Mouse (Mus musculus) neural tube, embryonic 13.5 days (tissue): ENCODE measurements around the gene Tmem273. TPM values are rescaled to one million over a fixed set of nuclear protein-coding genes. Genes with fewer than 3 reads are reported as not detected.

Source experiments
- ATAC-seq: fragments of 200-750 bp; cut with Nextera tagmentation; 2 replicates; pipeline ENCODE4 v1.8.0; 2017; ENCODE audit warnings: low read depth, mild to moderate bottlenecking, moderate TSS enrichment, moderate library complexity
- H3K27ac ChIP-seq: fragments of 300-500 bp; sonication (generic); replicated peaks from 2 replicates; pipeline ENCODE4 v1.5.1; 2015; ENCODE audit warnings: moderate library complexity, mild to moderate bottlenecking, inconsistent platforms
- H3K27me3 ChIP-seq: fragments of 300-500 bp; sonication (generic); 2 replicates; pipeline ENCODE4 v1.6.1; 2015; ENCODE audit warnings: mild to moderate bottlenecking, inconsistent platforms
- H3K36me3 ChIP-seq: fragments of 300-500 bp; sonication (generic); 2 replicates; pipeline ENCODE4 v1.6.1; 2015; ENCODE audit warnings: mild to moderate bottlenecking, inconsistent platforms
- H3K4me1 ChIP-seq: fragments of 300-500 bp; sonication (generic); replicated peaks from 2 replicates; pipeline ENCODE4 v1.6.1; 2015; ENCODE audit warnings: inconsistent platforms
- H3K4me2 ChIP-seq: fragments of 300-500 bp; sonication (generic); 2 replicates; pipeline ENCODE4 v1.6.1; 2015; ENCODE audit warnings: inconsistent platforms, mild to moderate bottlenecking, moderate library complexity
- H3K4me3 ChIP-seq: fragments of 300-500 bp; sonication (generic); 2 replicates; pipeline ENCODE4 v1.5.1; 2015; ENCODE audit warnings: mild to moderate bottlenecking, inconsistent platforms
- H3K9ac ChIP-seq: fragments of 300-500 bp; sonication (generic); 2 replicates; pipeline ENCODE4 v1.6.1; 2015; ENCODE audit warnings: moderate library complexity, mild to moderate bottlenecking, inconsistent platforms
- H3K9me3 ChIP-seq: fragments of 300-500 bp; sonication (generic); 2 replicates; pipeline ENCODE4 v1.6.1; 2016; ENCODE audit warnings: inconsistent platforms
- WGBS: fragments of 180-500 bp; shearing (Covaris S2); methylation state at CpG from one replicate; pipeline ENCODE4 v1.1.7; 2015; 5-methylcytosine and 5-hydroxymethylcytosine counted together
- polyA plus RNA-seq: library from polyadenylated mRNA; unstranded; fragments of >200 nt; fragmentation: Nextera tagmentation; extraction: Ambion mirVana; gene quantifications from 2 replicates; pipeline ENCODE4 v1.2.1, GENCODE M21; 2015

Gene Tmem273
- polyA plus RNA-seq, 1 experiment from 2014 or later = 0.87 TPM

GRCm38 (mm10) chr14:32782866-32783265 is 2.9 kb upstream of the Tmem273 start:
- Histone ChIP-seq H3K27ac (no peak overlapping the region), H3K4me3 (no peak overlapping the region), H3K4me1 (no peaks in the 10 kb centered on the region), H3K9ac (no peak overlapping the region), H3K36me3 (no peaks in the 10 kb centered on the region), H3K9me3 (no peaks in the 10 kb centered on the region), H3K4me2 (no peak overlapping the region), H3K27me3 (no peaks in the 10 kb centered on the region)
- 85% methylated on average over 4 of the region's 4 CpGs for WGBS
- ATAC-seq = no peak

GRCm38 (mm10) chr14:32784130-32784747 is 1.5 kb upstream of the Tmem273 start:
- no peaks in the 10 kb centered on the region for H3K36me3 ChIP-seq
- no peaks in the 10 kb centered on the region for H3K4me1 ChIP-seq
- no peak overlapping the region for H3K27ac ChIP-seq
- H3K4me2 ChIP-seq = no peak overlapping the region
- H3K9me3 ChIP-seq = no peaks in the 10 kb centered on the region
- H3K4me3 ChIP-seq = no peak overlapping the region
- 82% methylated on average over 12 of the region's 12 CpGs for WGBS
- no peaks in the 10 kb centered on the region for H3K27me3 ChIP-seq
- ATAC-seq = no peak
- no peak overlapping the region for H3K9ac ChIP-seq

GRCm38 (mm10) chr14:32784748-32785134 is 1.0 kb upstream of the Tmem273 start:
- no peak for ATAC-seq
- Histone ChIP-seq H3K4me1 (no peaks in the 10 kb centered on the region), H3K27me3 (no peaks in the 10 kb centered on the region), H3K9ac (no peak overlapping the region), H3K9me3 (no peaks in the 10 kb centered on the region), H3K36me3 (no peaks in the 10 kb centered on the region), H3K4me2 (no peak overlapping the region), H3K27ac (no peak overlapping the region), H3K4me3 (no peak overlapping the region)
- WGBS = 79% methylated on average over 4 of the region's 4 CpGs

- ATAC-seq = no peak
- H3K4me3 ChIP-seq = no peak overlapping the region
- no peak overlapping the region for H3K4me2 ChIP-seq
- H3K36me3 ChIP-seq = no peaks in the 10 kb centered on the region
- no peaks in the 10 kb centered on the region for H3K4me1 ChIP-seq
- H3K9ac ChIP-seq = no peak overlapping the region
- no peaks in the 10 kb centered on the region for H3K27me3 ChIP-seq
- WGBS = 64% methylated on average over 5 of the region's 5 CpGs
- H3K27ac ChIP-seq = no peak overlapping the region
- no peaks in the 10 kb centered on the region for H3K9me3 ChIP-seq
Observed at GRCm38 (mm10) chr14:32787691-32788090, 1.9 kb downstream of the Tmem273 start.

- no peaks in the 10 kb centered on the region for H3K36me3 ChIP-seq
- H3K4me3 ChIP-seq = no peak overlapping the region
- H3K27ac ChIP-seq = no peak overlapping the region
- H3K9ac ChIP-seq = no peak overlapping the region
- H3K4me1 ChIP-seq = peaks cover 11% of the 10 kb centered on the region
- H3K9me3 ChIP-seq = no peaks in the 10 kb centered on the region
- peak; percentile 23; the same call in 1 of the 2 replicates for ATAC-seq
- WGBS = 55% methylated on average over 8 of the region's 8 CpGs
- no peak overlapping the region for H3K4me2 ChIP-seq
- H3K27me3 ChIP-seq = 0 out of 2 replicates have a peak, but pooled peaks cover 3% of the 10 kb centered on the region
Observed at GRCm38 (mm10) chr14:32796375-32796774, 10.6 kb downstream of the Tmem273 start.

GRCm38 (mm10) chr14:32797803-32798202 is 12.0 kb downstream of the Tmem273 start:
- no peak for ATAC-seq
- no peaks in the 10 kb centered on the region for H3K36me3 ChIP-seq
- H3K4me3 ChIP-seq = no peak overlapping the region
- H3K9me3 ChIP-seq = no peaks in the 10 kb centered on the region
- no peak overlapping the region for H3K4me2 ChIP-seq
- H3K27ac ChIP-seq = no peak overlapping the region
- peaks cover 11% of the 10 kb centered on the region for H3K4me1 ChIP-seq
- WGBS = 80% methylated on average over 2 of the region's 2 CpGs
- H3K9ac ChIP-seq = no peak overlapping the region
- 0 out of 2 replicates have a peak, but pooled peaks cover 3% of the 10 kb centered on the region for H3K27me3 ChIP-seq

GRCm38 (mm10) chr14:32798355-32798754 is 12.6 kb downstream of the Tmem273 start:
- 79% methylated on average over 4 of the region's 4 CpGs for WGBS
- Histone ChIP-seq H3K36me3 (no peaks in the 10 kb centered on the region), H3K27ac (no peak overlapping the region), H3K9ac (no peak overlapping the region), H3K9me3 (no peaks in the 10 kb centered on the region), H3K27me3 (0 out of 2 replicates have a peak, but pooled peaks cover 3% of the 10 kb centered on the region), H3K4me1 (peaks cover 11% of the 10 kb centered on the region), H3K4me2 (no peak overlapping the region), H3K4me3 (no peak overlapping the region)
- ATAC-seq = no peak

GRCm38 (mm10) chr14:32800048-32800447 is 14.3 kb downstream of the Tmem273 start:
- Histone ChIP-seq H3K4me3 (no peak overlapping the region), H3K27ac (no peak overlapping the region), H3K36me3 (no peaks in the 10 kb centered on the region), H3K27me3 (0 out of 2 replicates have a peak, but pooled peaks cover 3% of the 10 kb centered on the region), H3K9ac (no peak overlapping the region), H3K9me3 (no peaks in the 10 kb centered on the region), H3K4me2 (no peak overlapping the region), H3K4me1 (peaks cover 11% of the 10 kb centered on the region)
- no peak for ATAC-seq
- whole genome bisulfite sequencing = 94% methylated on average over 7 of the region's 7 CpGs

- Histone ChIP-seq H3K4me1 (peaks cover 9% of the 10 kb centered on the region), H3K27ac (no peak overlapping the region), H3K36me3 (no peaks in the 10 kb centered on the region), H3K4me3 (no peak overlapping the region), H3K4me2 (no peak overlapping the region), H3K27me3 (0 out of 2 replicates have a peak, but pooled peaks cover 3% of the 10 kb centered on the region), H3K9ac (no peak overlapping the region), H3K9me3 (no peaks in the 10 kb centered on the region)
- WGBS = 61% methylated on average over 11 of the region's 11 CpGs
- ATAC-seq = peak; percentile 56; the same call in 1 of the 2 replicates
Observed at GRCm38 (mm10) chr14:32801016-32801661, 15.4 kb downstream of the Tmem273 start.

- ATAC-seq = peak; percentile 23; the same call in 1 of the 2 replicates
- H3K4me1 ChIP-seq = peaks cover 4% of the 10 kb centered on the region; the same call in 1 of the 2 replicates
- no peak overlapping the region for H3K4me3 ChIP-seq
- no peak overlapping the region for H3K4me2 ChIP-seq
- no peaks in the 10 kb centered on the region for H3K9me3 ChIP-seq
- no peak overlapping the region for H3K9ac ChIP-seq
- H3K36me3 ChIP-seq = no peaks in the 10 kb centered on the region
- 0 out of 2 replicates have a peak, but pooled peaks cover 3% of the 10 kb centered on the region for H3K27me3 ChIP-seq
- H3K27ac ChIP-seq = no peak overlapping the region
Observed at GRCm38 (mm10) chr14:32801662-32802024, 15.9 kb downstream of the Tmem273 start.

GRCm38 (mm10) chr14:32810111-32810510 is 24.3 kb downstream of the Tmem273 start:
- Histone ChIP-seq H3K9ac (no peak overlapping the region), H3K4me2 (no peak overlapping the region), H3K9me3 (no peaks in the 10 kb centered on the region), H3K4me3 (no peak overlapping the region), H3K36me3 (no peaks in the 10 kb centered on the region), H3K27ac (no peak overlapping the region), H3K4me1 (no peaks in the 10 kb centered on the region), H3K27me3 (no peaks in the 10 kb centered on the region)
- no peak for ATAC-seq

GRCm38 (mm10) chr14:32812429-32812828 is 26.7 kb downstream of the Tmem273 start:
- no peak for ATAC-seq
- Histone ChIP-seq H3K9me3 (no peaks in the 10 kb centered on the region), H3K27ac (no peak overlapping the region), H3K4me2 (no peak overlapping the region), H3K4me1 (0 out of 2 replicates have a peak, but pooled peaks cover 4% of the 10 kb centered on the region), H3K36me3 (no peaks in the 10 kb centered on the region), H3K9ac (no peak overlapping the region), H3K4me3 (no peak overlapping the region), H3K27me3 (no peaks in the 10 kb centered on the region)
- WGBS = 70% methylated on average over 6 of the region's 6 CpGs
